Mouse (Mus musculus) megakaryocyte, embryonic 14.5 days (primary cell): ENCODE results near the gene Myl3.

Experiments
- FLI1 ChIP-seq: IDR thresholded peaks from 2 replicates; pipeline ENCODE4 v1.6.1; 2012; ENCODE audit warnings: low read length, inconsistent platforms, mixed read lengths
- GATA1 ChIP-seq: IDR thresholded peaks from 3 replicates; pipeline ENCODE4 v1.6.1; 2012; ENCODE audit warnings: mixed read lengths, low read length, inconsistent platforms, borderline replicate concordance

- no peak for TF ChIP-seq GATA1
- no peak for TF ChIP-seq FLI1
Measured at GRCm38 (mm10) chr9:110783611-110784010, 42.0 kb downstream of the Myl3 start.
